Mouse (Mus musculus) lung, postnatal 14 days (tissue): ENCODE data around the gene Vmn1r189.
"Not testable (repeated sequence)": the region's sequence is repeated elsewhere in the genome, so short reads cannot be mapped to it uniquely, and the experiment has no call there.

Source experiments
- DNase-seq: peaks from one replicate; pipeline ENCODE4 v3.0.0; 2021

Vmn1r189 gene

DNA sequence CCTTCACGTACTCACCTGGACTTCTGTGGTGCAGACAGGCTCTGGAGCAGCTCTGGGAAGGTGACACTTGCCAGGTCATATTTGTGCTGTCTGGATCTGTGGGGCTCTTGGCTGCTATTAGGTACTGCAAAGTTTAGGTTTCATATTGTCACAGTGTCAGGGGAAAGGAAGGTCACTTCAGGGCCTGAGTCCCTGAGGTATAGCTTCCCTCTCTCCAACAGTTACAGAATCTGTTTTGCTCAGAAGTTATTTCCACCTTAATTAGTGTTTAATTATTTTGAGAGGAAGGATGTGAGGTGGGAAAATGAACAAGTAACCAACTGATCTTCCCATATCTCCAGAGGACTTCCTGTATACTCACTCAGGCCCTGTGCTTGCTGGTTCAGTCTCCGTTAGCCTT, at the start of gene Vmn1r189:
Vmn1r189 (minus strand) TSS at position 101 of the 400 bp plus-strand sequence.
- not testable (repeated sequence) for DNase-seq

DNA sequence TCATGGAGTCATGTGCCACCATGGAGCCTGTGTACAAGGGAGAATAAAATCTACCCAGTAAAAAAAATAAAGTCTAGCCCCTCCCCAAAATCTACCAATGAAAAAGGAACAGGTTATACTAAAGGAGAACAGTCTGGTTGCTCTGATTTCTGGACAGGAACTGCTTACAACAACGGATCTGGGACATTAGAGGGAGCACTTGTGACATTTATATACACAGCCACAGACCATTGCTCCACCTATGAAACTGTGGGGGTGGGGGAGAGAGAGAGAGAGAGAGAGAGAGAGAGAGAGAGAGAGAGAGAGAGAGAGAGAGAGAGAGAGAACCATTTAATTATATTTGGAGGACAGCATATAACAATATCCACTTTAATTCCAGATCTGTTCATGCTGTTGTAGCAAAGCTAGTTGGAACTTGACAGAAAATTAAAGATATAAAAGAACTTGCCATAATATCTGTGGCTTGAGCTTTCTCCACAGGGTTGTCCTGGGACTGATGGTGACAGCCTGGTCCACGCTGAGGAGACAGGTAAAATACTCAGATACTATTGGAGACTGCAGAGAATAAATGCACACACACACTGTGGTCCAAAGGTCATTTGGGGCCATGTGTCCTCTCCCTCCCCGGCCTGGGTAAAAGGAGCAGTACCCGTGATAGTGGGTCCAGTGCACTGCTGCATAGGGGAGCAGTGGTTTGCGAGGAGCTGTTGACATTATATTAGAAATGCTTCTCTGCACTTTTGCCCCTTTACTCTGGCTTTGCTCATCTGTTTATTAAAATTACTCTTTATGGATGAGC, 31.1 kb upstream of the Vmn1r189 start:
- DNase-seq, result not testable (repeated sequence)

- DNase-seq, result not testable (repeated sequence)
Measured at GRCm38 (mm10) chr13:22084140-22084539, 21.5 kb downstream of the Vmn1r189 start, which contains the start of gene Vmn1r188. Gene Vmn1r188 (plus strand): TSS chr13:22084440.

DNA sequence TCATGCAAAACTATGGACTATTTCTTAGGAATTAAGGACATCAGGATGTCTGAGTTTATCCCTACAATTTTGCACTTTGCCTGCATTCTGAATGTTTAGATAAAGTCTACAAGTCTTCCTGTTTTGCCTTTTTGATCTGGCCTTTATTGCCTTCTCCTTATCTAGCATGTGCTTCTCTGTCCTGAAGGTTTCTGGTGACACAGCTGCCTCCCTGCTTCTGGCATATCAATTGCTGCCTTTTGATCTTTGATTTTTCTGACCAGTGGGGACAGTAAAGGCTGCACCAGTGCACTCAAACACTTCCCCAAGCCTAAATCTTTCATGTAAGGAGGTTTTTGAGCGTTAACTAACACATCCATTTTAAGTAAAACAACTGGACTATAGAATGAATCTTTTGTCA, 42.2 kb downstream of the Vmn1r189 start:
- no peak for DNase-seq

GRCm38 (mm10) chr13:22061422-22061821, 44.2 kb downstream of the Vmn1r189 start:
- no peak for DNase-seq

- DNase-seq, result no peak
Measured at GRCm38 (mm10) chr13:22053754-22054153, 51.9 kb downstream of the Vmn1r189 start.

DNA sequence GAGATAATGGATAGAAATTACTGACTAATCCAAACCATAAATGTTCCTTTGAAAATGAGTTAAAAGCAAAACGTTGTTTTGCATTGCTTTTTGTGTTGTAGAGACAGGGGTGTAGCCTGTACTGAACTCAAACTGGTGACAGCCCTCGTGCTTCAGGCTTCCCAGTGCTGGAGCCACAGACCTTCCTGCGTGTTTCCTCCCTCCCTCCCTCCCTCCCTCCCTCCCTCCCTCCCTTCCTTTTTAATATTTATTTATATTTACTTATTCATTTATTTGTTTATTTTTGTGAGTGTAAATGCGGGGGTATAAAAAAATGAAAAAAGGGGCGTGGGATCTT, 54.1 kb downstream of the Vmn1r189 start:
- DNase-seq, result no peak

DNA sequence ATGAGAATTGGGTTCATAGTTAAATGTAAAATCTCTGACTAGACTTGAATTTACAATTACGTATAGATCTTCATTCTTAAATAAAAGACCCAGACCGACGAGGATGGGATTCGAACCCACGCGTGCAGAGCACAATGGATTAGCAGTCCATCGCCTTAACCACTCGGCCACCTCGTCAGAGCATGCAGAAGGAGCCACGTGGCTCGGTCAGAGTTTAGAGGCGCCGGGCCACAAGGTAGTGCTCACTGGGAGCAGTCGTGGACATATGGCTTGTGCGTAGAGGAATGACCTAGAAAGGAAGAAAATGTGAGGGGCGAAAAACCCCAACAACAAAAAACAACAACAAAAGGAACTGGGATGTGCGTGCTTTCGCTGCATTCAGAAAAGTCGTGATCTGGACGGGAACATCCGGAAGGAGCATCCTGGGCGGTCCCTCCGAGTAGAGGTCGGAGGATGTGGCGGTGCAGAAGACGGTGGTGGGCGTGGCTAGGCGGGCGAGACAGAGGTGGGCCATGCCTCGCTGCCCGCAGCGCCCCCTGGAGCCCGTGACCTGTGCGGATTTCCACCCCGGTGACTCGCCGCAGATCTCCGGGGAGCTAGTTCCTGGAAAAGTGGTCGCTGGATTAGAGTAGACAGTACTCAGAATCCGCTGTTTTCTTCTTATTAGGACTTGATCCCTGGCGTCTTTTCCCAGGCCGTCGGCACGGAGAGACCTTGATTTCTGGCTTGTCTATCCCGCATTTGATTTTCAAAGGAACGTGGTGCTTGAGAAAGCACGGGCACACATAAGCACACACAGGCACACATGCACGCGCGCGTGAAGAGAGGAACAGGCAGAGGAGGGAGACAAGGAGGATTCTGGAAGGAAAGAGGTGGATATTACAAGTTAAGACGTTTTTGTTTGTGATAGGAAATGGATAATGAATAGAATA, 54.8 kb downstream of the Vmn1r189 start:
- peak; percentile 92 for DNase-seq
